Mouse (Mus musculus): ENCODE results near the gene Efs.

Gene Efs

DNA sequence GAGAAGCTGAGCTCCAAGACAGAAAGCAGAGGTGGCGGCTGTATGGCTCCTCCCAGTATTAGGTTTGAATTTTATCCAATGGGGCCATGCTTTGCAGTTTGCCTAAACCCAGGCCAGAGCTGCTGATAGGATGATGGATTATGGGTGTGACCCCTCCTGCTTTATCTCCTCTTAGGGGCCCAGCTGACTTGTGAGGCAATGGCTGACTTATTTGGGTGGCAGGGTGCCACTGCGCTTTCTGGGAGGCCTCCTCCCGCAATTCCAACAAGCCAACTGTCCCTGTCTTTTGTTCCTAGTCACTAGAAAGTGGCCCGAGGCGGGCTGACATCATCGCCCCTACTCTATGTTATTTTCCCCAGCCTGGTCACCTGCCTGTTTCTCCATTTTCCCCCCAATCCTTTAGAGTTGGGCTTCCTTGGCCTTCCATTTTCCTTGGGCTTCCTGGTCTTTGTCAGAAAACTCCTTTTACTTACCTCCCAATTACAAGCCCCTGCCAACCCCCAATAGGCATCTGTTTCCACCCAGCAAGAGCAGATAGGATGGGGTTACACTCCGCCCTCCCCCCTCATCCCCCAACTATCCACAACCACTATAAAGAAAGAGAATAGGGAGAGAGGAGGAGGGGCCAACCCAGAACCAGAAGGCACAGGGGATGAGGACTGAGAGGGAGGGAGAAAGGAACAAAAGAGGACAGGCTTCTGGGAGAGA lies 1.1 kb downstream of the Efs start:
- peak; percentile 80 for DNase-seq (ENCODE audit: low read depth, low spot score)

DNA sequence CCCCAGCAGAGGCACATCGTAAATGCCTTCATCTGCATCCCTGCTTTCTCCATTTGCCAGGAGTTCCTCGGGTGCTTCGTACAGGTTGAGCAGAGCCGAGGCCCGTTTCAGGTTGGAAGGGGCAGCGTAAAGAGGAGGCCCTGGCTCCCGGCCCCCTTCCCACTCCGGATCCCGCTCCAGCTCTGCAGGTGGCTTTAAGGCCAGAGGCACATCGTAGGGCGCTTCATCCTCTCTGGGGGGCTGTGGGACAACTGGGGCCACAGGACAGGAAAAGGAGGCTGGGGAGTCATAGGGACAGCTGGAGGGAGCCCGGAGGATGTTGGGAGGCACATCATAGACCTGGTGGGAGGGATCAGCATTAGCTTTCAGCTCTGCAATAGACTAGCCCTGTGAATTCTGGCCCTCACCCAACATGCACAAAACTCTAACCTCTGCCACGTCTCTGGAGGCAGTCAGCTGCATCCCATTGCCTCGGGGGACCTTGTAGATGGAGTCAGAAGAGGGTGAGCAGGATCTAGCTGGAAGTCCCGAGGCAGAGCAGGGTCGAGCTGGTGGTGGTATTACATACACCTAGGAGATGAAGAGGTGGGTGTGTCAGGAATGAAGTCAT lies 5.7 kb downstream of the Efs start:
- no peak for DNase-seq (ENCODE audit: low read depth, low spot score)

DNA sequence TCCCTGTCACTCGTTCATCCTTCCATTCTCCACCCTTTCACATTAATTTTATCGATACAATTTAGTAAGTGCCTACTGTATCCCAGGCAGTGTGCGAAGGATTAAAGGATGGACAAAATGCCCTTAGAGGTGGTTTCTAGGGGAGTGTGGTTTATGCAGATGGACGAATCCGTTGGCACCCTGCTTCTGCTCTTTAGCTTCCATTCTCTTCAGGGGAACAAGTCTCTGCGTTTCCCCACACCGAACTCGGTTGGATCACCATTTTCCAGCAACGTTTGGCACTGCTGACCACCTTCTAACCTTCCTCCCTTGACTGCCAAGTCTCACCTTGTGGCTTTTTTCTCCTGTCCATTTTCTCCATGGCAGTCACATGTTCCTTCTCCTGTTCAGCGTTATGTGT lies 12.6 kb downstream of the Efs start:
- DNase-seq (ENCODE audit: low read depth, low spot score), result no peak

DNA sequence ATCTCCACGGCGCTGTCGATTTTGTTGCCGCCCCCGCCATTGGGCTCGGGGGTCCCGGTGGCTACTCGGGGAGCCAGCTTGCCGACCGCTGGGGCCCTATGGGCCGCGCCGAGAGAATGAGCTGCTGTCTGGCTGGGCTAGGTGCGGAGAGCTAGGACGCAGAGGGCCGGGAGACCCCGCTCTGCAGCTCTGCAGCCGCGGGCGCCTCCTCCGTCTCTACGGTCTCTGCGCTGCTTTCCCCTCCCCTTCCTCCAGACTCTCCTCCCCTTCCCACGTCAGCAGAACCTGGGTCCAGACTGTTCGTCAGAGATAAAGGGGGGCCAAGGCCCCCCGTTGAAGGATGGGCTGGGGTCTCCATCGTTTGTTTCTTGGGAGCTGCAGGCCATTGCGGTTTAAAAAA lies 13.0 kb downstream of the Efs start, which contains the start of gene Slc22a17:
TSS of gene Slc22a17 (minus strand) at position 247 of the 400 bp plus-strand sequence.
- DNase-seq (ENCODE audit: low read depth, low spot score), result peak; percentile 68

DNA sequence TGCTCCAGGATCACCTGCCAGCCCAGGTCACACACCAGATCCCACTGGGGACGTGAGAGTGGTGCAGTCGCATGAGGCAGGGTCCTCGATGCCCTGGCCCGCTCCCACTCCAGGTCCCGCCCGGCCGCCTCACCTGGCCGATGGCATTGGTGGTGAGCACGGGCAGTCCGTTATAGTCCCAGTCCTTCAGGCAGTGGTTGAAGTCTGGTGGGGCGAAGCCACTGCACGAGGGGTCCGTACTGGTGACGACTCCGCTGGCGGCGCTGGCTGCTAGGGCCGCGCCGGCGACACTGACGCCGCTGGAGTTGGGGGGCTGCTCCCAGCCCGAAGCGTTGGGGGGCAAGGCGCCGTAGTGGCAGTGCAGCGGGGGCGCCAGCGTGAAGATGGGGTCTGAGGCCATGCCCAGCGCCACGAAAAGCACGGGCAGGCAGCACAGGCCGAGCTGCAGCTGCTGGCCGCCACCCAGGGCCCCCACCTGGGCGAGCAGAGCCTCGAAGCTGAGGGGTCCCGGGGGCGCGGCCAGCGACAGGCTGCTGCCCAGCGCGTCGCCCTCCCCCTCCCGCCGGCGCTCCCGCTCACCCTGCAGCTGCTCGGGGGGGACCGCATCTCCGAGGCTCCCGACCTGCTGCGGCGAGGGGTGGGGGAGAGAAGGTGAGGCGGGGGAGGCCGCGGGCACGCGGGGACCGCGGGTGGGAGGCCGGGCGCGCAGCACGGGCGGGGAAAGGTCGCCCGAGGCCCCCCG lies 13.6 kb downstream of the Efs start:
- no peak for DNase-seq (ENCODE audit: low read depth, low spot score)

DNA sequence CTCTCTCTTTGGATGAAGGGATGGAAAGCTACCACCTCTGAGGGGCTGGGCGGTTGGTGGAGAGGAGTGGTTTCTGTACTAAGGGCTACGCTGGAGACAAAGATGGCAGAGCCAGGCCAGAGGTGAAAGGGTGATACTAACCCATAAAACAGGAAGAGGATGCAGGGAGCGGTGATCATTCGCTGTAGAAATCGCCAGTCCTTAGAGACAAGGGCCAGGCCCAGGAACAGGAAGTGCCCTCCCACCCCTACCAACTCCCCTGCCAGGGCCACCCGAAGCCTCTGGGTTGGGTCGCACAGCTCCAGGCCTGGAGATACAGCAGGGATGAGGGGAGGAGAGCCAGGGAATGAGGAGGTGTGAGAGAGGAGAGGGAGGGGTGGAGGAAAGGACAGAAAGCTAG lies 17.2 kb downstream of the Efs start:
- no peak for DNase-seq (ENCODE audit: low read depth, low spot score)

DNA sequence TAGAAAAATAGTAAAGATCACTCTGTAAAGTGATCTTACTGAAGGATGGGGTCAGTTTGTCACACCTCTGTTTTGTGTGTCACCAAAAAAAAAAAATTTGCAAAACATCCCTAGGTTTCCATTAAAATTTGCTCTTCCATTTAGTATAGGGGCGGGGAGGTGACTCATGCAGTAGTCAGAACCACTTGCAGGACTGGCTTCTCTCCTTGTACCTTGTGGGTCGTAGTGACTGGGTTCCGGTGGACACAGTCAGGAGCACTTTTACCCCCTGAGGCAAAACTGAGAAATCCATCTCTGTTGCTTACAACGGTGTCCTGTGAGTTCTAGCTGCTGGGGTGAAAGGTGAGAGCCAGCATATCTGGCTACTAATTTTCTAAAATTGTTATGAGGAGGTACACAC lies 22.3 kb downstream of the Efs start:
- DNase-seq (ENCODE audit: low read depth, low spot score), result no peak

DNA sequence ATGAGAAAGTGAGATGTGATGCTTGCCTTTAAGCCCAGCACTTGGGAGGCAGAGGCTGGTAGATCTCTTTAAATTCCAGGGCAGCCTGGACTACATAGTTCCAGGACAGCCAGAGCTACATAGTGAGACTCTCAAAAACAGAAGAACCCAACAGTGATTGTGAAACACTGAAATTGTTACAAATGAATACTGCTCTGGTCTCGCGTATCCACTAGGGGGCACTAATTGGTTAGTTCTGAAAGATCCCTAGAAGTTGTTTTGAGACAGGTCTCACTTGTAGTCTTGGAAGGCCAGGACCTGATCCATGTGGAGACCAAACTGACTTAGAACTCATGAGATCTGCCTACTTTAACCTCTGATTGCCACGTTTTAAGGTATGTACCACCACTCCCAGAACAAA lies 25.5 kb downstream of the Efs start:
- peak; percentile 87 for DNase-seq (ENCODE audit: low read depth, low spot score)

DNA sequence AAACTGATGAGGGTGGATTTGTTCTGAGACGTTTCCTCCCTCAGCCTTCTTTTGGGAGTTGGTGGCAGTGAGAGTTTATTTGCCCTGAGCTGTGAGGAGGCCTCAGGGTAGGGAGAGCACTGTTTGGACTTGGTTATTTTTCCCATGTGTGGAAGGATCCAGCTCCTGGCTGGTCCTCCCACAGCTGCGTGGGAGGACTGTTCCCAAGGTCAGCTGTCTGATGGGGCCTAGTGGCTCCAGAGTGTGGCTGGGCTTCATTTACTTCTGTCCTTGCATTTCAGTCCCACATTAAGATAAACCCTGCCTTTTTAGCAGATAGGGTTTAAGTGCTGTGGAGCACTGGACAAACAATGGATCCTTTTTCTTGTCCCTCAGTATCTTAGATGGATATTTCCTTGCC lies 28.5 kb downstream of the Efs start:
- DNase-seq (ENCODE audit: low read depth, low spot score), result no peak

DNA sequence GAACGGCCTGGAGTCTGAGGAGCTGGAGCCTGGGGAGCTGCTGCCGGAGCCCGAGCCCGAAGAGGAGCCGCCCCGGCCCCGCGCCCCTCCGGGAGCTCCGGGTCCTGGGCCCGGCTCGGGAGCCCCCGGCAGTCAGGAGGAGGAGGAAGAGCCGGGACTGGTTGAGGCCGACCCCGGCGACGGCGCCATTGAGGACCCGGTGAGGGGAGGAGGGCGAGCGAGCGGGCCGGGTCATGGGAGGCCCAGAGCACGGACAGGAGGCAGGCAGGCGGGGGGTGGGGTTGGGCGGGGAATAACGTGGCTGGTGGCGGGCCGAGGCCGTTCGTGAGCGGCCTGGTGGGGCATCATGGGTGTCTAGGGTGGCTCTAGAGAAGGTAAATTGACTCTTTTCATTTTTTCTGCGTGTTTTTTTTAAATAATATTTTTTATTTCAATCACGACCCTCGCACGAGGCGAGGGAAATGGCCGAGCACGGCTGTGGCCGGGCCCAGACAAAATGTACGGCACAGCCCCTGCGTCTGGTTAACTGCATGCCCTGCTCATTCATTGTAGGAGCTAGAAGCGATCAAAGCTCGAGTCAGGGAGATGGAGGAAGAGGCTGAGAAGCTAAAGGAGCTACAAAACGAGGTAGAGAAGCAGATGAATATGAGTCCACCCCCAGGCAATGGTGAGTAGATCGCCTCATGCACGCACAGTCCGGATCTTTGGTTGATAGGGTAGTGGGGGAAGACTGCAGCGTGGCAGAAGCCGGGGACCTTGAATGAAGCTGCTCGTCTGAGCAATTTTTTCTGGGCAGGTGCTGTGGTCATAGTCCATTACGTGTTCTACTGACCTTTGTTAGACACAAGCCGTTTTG lies 31.4 kb downstream of the Efs start:
- DNase-seq (ENCODE audit: low read depth, low spot score), result peak; percentile 51

DNA sequence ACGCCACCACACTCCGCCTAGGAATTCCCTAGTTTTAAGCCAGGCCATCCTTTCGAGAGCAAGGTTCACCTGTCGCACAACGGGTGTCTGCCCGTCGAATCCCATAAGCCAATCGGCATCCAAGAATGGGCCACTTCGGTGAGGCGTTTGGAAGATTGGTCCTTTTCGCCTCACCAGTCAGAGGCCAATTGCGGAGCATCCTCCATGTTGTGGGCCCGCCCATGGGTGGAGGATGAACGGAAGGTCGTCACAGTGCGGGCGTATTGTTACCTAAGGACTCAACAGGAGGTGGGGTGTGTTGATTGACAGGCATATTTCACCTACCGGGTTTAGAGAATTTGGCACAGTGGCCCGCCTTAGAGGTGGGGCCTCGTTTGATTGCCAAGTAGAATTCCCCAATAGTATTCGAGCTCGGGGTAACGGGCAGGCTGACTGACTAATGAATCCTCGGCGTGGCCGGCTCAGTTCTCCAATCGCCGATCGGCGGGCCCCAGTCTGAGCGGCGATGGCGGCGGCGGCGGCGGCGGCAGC lies 32.2 kb downstream of the Efs start:
- DNase-seq (ENCODE audit: low read depth, low spot score), result peak; percentile 100

DNA sequence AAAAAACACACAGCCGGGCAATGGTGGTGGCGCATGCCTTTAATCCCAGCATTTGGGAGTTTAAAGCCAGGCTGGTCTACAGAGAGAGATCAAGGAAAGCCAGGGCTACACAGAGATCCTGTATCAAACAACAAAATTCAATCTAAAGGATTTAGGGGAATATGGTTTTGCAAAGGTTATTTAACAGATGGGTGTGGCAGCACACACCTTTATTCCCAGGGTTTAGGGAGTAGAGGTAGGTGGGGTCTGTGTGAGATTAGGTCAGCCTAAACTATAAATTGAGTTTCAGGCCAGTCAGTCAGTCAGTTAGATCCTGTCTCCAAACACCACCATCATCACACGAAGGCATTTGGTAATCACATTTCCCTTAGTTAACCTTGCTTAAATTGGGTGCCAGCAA lies 33.7 kb downstream of the Efs start, which contains the start of gene Pabpn1:
TSS of gene Pabpn1 (plus strand) at position 301 of the 400 bp plus-strand sequence.
- DNase-seq (ENCODE audit: low read depth, low spot score), result no peak

DNA sequence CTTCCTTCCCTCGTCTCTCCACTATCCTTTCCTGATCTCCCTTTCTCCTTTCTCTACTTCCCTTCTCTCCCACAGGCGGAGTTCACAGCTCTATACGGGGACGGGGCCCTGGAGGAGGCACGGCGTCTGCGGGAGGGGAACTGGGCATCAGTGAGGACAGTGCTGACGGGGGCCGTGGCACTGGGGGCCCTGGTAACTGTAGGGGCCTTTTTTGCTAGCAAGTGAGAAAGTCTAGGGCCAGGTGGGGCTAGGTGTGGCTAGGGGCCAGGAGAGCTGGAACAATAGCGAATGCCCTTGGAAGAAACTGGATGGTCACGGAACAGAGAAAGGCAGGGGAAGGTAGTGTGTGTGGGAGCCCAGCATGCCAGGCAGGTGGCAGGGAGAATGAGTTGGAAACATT lies 40.6 kb downstream of the Efs start:
- DNase-seq (ENCODE audit: low read depth, low spot score), result no peak

DNA sequence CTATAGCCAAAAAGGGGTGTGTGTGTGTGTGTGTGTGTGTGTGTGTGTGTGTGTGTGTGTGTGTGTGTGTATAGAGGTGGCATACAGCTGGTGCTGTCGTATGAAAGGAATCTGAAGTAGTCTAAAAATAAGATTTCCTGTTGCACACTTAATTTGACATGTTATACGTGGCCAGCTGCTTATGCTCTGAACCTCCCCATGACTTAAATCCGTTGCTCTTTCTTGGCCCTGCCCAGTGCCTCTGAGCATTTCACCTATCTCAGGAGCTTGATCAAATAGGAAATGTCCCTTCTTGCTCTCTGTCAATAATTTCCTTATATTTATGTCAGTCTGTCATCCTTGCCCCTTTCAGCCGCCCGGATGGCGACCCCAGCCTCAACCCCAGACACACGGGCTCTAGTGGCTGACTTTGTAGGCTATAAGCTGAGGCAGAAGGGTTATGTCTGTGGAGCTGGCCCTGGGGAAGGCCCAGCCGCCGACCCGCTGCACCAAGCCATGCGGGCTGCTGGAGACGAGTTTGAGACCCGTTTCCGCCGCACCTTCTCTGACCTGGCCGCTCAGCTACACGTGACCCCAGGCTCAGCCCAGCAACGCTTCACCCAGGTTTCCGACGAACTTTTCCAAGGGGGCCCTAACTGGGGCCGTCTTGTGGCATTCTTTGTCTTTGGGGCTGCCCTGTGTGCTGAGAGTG lies 41.8 kb downstream of the Efs start:
- no peak for DNase-seq (ENCODE audit: low read depth, low spot score)

DNA sequence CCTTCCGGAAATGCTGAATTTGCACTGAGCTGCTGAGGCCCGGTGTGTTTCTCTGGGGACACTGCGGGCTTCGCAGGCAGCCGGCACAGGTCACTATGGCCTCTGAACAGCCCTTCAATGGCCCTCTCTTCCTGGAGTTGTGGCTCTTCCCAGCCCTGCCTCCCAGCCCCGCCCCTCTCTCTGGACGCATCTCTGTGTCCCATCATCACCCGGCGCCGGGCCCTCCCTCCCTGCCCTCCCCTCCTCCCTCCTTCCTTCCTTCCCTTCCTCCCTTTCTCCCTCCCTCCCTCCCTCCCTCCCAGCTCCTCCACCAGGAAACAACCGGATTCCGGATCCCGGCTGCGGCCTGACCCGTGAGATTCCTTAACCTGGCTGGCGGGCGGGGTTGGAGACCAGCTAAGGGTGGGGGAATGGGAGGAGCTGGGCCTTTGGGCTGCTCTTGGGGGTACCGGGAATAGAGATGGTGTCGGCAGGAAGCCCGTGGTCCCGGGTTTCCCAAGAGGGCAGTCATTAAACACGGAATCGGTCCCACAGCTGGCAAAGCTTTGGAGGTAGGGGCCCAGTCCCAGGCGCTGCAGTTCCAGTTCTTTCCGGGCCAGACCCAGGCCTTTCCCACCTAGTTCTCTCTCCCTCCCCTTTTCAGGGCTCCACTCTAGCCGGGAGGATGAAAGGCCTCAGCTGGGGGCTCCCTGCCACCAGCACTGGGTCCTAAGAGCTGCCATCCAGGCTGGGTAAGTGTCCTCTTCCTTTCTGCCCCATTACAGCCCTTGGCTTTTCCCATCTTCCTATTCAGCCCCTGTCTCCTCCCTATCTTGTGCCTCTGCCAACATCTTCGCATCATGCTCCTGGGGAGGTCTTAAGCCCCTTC lies 42.5 kb downstream of the Efs start, which contains the start of the genes Bcl2l2 and Gm20521:
TSS of gene Bcl2l2 (plus strand) at position 224 of the 868 bp plus-strand sequence.
TSS of gene Gm20521 (plus strand) at position 288 of the 868 bp plus-strand sequence.
- DNase-seq (ENCODE audit: low read depth, low spot score), result peak; percentile 91

DNA sequence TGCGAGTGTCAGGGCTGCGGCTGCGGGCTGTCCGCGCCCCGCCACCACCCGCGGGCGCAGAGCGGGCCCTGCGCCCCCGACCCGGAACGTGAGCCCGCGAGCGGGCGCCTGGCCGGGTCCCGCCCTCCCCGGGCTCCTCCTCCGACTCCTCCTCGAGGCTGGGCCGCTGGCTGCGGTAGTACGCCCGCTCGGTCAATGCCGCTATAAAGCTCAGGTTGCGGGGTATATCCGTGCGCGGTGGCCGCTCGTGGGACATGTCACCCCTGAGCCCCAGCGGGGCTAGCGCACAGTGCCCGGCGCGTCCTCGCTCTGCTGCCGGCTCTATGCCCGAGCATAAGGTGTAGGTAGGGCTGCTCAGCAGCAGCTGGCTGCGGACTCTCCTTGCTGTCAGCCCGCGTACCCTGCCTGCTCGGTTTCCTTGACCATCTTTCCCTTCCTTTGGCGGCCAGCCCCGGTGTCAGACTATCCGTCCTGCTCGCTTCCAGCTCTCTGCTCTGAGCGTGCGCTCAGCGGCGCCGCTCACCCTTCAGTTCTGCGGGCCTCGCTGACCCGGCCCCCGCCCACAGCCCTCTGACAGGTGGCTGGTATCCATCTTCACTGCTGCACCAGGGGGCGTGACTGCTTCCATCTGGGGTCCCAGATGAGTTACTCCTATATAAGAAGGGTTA lies 48.7 kb downstream of the Efs start, which contains the start of gene Ppp1r3e:
TSS of gene Ppp1r3e (minus strand) at position 503 of the 668 bp plus-strand sequence.
- peak; percentile 75 for DNase-seq (ENCODE audit: low read depth, low spot score)

DNA sequence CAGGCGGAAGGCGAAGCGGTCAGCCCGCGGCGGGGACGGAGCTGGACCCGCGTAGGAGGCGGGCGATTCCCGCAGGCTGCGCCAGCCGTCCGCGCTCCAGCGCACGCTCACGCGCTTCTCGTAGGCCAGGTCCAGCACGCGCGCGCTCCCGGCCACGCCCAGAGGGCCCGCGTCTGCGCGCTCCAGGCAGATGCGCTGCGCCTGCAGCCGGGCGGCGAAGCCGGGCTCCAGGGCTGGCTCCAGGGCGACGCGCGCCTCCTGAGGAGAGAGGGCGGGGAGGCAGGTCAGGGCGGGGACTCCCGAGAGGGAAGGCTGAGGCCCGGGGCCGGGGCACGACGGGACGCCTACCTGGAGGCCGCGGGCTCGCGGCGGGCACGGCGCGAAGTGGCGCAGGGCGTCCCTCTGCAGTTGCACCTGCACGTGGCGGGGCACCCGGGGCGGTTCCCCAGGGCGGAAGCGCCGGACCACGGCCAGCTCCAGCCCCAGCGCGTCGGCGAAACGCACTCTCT lies 49.3 kb downstream of the Efs start:
- DNase-seq (ENCODE audit: low read depth, low spot score), result peak; percentile 94

DNA sequence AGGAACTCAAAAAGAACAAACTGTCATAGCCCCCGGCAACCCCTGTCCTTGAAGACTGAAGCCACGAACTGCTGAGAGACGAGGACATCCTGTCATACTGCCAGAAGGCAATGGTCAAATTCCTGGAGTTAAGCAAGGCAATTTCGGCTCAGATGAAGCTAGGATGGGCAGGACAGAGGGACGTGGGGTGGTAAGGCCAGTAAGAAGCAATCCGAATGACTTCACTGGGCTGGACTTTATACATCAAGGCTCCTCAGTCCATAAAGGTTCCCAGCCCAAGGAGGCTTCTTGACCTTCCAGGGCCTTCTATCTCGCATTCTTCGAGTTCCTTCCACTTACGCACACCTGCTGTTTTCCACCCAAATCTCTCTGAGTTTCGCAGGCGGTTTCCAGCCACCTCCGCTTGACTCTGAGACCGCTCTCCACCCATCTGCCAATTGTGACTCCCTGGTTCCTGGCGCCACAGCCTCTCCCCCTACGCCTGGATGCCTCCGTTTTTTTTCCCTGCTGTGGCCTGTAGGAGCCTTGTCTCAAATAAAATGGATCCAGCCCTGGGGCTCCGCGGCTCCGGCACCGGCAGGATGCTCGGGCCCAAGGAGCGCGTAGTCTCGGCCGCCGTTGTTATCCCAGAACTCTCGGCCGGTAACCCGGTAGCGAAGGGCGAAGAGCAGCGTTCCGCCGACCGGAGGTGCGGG lies 49.9 kb downstream of the Efs start:
- DNase-seq (ENCODE audit: low read depth, low spot score), result peak; percentile 88

Measured in R1 (cell line).